Mouse (Mus musculus) liver, embryonic 16.5 days (tissue): Measurements from ENCODE around the gene Gm11541. TPM values are rescaled to one million over a fixed set of nuclear protein-coding genes. Genes with fewer than 3 reads are reported as not detected.
"Not testable (repeated sequence)": the region's sequence is repeated elsewhere in the genome, so short reads cannot be mapped to it uniquely, and the experiment has no call there.

Experiments
- ATAC-seq: fragments of 200-750 bp; cut with Nextera tagmentation; 2 replicates; pipeline ENCODE4 v1.8.0; 2017; ENCODE audit warnings: low read depth, mild to moderate bottlenecking, moderate number of reproducible peaks, moderate library complexity
- H3K27ac ChIP-seq: fragments of 300-500 bp; sonication (generic); 2 replicates; pipeline ENCODE4 v1.5.1; 2014; ENCODE audit warnings: mild to moderate bottlenecking, low read length
- H3K27me3 ChIP-seq: fragments of 300-500 bp; sonication (generic); 2 replicates; pipeline ENCODE4 v1.6.1; 2014; ENCODE audit warnings: low read depth, low read length, mixed read lengths; ENCODE audit not compliant: control insufficient read depth, insufficient read depth
- H3K36me3 ChIP-seq: fragments of 300-500 bp; sonication (generic); 2 replicates; pipeline ENCODE4 v1.6.1; 2014; ENCODE audit warnings: mild to moderate bottlenecking; ENCODE audit not compliant: control insufficient read depth, insufficient read depth
- H3K4me1 ChIP-seq: fragments of 300-500 bp; sonication (generic); 2 replicates; pipeline ENCODE4 v1.6.1; 2014; ENCODE audit warnings: low read depth, low read length, mixed read lengths; ENCODE audit not compliant: control insufficient read depth
- H3K4me2 ChIP-seq: fragments of 300-500 bp; sonication (generic); 2 replicates; pipeline ENCODE4 v1.6.1; 2014; ENCODE audit warnings: low read depth, low read length, mixed read lengths
- H3K4me3 ChIP-seq: fragments of 300-500 bp; sonication (generic); 2 replicates; pipeline ENCODE4 v1.5.1; 2014; ENCODE audit warnings: low read depth, mild to moderate bottlenecking, low read length
- H3K9ac ChIP-seq: fragments of 300-500 bp; sonication (generic); 2 replicates; pipeline ENCODE4 v1.6.1; 2014; ENCODE audit warnings: low read depth, low read length
- H3K9me3 ChIP-seq: fragments of 300-500 bp; sonication (generic); replicated peaks from 2 replicates; pipeline ENCODE4 v1.6.1; 2016; ENCODE audit warnings: low read length; ENCODE audit not compliant: control insufficient read depth
- WGBS: fragments of 180-500 bp; shearing (Covaris S2); extraction: QIAGEN DNeasy Blood & Tissue Kit; methylation state at CpG from one replicate; pipeline ENCODE4 v1.1.7; 2014; ENCODE audit not compliant: insufficient replicate concordance; 5-methylcytosine and 5-hydroxymethylcytosine counted together
- polyA plus RNA-seq: library from polyadenylated mRNA; unstranded; fragments of >200 nt; fragmentation: Nextera tagmentation; extraction: Ambion mirVana; gene quantifications from 2 replicates; pipeline ENCODE4 v1.2.1, GENCODE M21; 2015

Gm11541 gene
- polyA plus RNA-seq, 1 experiment from 2014 or later, result not detected

DNA sequence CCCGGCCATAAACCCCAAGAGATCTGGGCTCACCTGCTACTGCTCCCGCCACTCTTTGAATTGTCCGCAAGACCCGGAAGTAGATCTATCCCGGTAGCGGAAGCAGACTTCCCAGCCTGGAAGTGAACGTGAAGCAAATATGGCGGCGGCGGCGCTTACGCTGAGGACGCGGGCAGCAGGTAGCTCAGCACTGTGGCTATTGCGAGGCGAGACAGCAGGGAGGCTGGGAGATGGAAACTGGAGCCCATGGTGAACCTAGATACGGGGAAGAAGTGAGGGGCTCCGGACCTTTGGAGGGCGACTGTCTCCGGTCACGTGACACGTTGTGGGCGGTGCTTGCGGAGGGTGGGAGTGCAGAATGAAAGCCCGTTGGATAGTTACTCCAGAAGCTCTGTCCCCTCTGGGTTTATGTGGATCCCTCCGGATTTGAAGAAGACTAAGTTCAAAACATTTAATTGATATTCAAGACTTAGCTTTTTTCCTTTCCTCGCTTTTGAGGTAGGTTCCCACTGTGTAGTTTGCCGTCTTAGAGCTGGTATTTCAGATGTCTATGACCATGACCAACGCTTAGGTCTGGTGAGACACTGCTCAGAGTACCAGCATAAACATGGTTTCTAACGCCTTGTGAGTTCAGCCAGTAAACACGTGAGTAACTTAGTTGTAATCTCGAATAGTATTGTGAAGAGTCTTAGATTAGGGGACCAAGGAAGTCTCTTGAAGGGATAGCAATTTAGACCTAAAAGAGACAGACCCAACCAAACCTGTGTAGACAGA is 50.4 kb downstream of the Gm11541 start, which contains the start of the genes Mrpl27 and Eme1:
Gene Mrpl27, plus strand, starts transcription at position 105 of the 774 bp plus-strand sequence.
Gene Eme1, minus strand, starts transcription at position 302 of the 774 bp plus-strand sequence.
- H3K9me3 ChIP-seq, result no peaks in the 10 kb centered on the region
- peak; percentile 90 for ATAC-seq
- under 1% methylated on average over 32 of the region's 32 CpGs for WGBS
- H3K4me3 ChIP-seq, result peak within 1 kb of the TSS; percentile 85
- peak within 1 kb of the TSS; percentile 87 for H3K4me2 ChIP-seq
- peak within 1 kb of the TSS; percentile 92 for H3K27ac ChIP-seq
- H3K4me1 ChIP-seq, result peaks cover 14% of the 10 kb centered on the region
- H3K9ac ChIP-seq, result peak within 1 kb of the TSS; percentile 79
- H3K36me3 ChIP-seq, result peaks cover 5% of the 10 kb centered on the region; the same call in 1 of the 2 replicates
- H3K27me3 ChIP-seq, result no peaks in the 10 kb centered on the region

DNA sequence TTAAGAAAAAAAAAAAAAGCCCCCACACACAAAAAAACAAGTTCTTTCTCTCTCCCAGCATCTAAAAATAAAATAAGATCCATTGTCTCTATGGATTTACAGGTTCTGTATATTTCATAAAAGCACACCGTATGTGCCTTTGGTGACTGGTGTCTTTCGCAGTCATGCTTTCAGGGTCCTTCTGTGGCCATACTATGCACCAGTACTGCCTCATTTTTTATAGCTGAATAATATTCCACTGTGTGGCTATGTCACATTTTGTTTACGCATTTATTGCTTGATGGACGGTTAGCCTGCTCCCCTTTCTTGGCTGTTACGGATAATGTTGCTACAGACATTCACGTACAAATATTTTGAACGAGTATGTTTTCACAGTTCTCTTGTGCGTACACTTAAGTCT is 51.3 kb downstream of the Gm11541 start:
- WGBS, result 32% methylated on average over 8 of the region's 8 CpGs
- peak overlapping the region; percentile 79 for H3K9ac ChIP-seq
- peaks cover 6% of the 10 kb centered on the region; the same call in 1 of the 2 replicates for H3K36me3 ChIP-seq
- H3K4me1 ChIP-seq, result peaks cover 14% of the 10 kb centered on the region
- H3K9me3 ChIP-seq, result no peaks in the 10 kb centered on the region
- ATAC-seq, result no peak
- peak overlapping the region; percentile 85 for H3K4me3 ChIP-seq
- H3K27me3 ChIP-seq, result no peaks in the 10 kb centered on the region
- H3K27ac ChIP-seq, result no peak overlapping the region
- peak overlapping the region; percentile 87 for H3K4me2 ChIP-seq

DNA sequence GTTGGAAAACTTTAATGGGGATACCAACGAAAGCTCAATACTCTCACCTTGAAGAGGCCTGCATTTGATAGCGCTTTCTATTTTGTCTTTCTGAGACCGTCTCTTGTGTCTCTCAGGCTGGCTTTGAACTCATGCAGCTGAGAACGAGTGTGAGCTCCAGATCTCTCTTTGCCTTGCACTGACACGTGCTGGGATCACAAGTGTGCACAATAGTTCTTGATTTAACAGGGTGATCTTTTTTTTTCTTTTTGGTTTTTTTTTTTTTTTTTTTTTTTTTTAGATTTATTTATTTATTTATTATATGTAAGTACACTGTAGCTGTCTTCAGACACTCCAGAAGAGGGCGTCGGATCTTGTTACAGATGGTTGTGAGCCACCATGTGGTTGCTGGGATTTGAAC is 53.1 kb downstream of the Gm11541 start:
- not testable (repeated sequence) for H3K4me2 ChIP-seq, H3K4me3 ChIP-seq, H3K27me3 ChIP-seq, H3K9ac ChIP-seq, ATAC-seq, H3K27ac ChIP-seq, H3K9me3 ChIP-seq
- 87% methylated on average over 5 of the region's 7 CpGs for WGBS
- Histone ChIP-seq H3K4me1 (peaks cover 14% of the 10 kb centered on the region), H3K36me3 (peaks cover 18% of the 10 kb centered on the region; the same call in 1 of the 2 replicates)

GRCm38 (mm10) chr11:94646457-94646856 is 57.8 kb downstream of the Gm11541 start:
- 91% methylated on average over 4 of the region's 4 CpGs for WGBS
- Histone ChIP-seq H3K27me3 (no peaks in the 10 kb centered on the region), H3K4me2 (no peak overlapping the region), H3K4me3 (no peak overlapping the region), H3K27ac (no peak overlapping the region), H3K9me3 (no peaks in the 10 kb centered on the region), H3K36me3 (peaks cover 42% of the 10 kb centered on the region), H3K4me1 (no peaks in the 10 kb centered on the region), H3K9ac (no peak overlapping the region)
- ATAC-seq, result no peak

Other genes starting within 250 kb of the Gm11541 start
- 1.9 TPM in 2 replicates for gene Cacna1g, start 230.3 kb downstream of the Gm11541 start, polyA plus RNA-seq
- gene Spata20, start 218.3 kb downstream of the Gm11541 start, polyA plus RNA-seq, result not detected in 2 replicates
- 0.08 TPM in 1 of 2 replicates, not detected in the other for gene Epn3, start 204.5 kb downstream of the Gm11541 start, polyA plus RNA-seq
- 0.30 TPM in 1 of 2 replicates, not detected in the other for gene Mycbpap, start 182.8 kb downstream of the Gm11541 start, polyA plus RNA-seq
- gene Rsad1, start 155.2 kb downstream of the Gm11541 start, polyA plus RNA-seq, result 1.0 and 1.3 TPM in 2 replicates
- 0.05 and 0.08 TPM in 2 replicates for gene Chad, start 139.5 kb downstream of the Gm11541 start, polyA plus RNA-seq
- gene Acsf2, start 102.6 kb downstream of the Gm11541 start, polyA plus RNA-seq, result 1.4 and 1.5 TPM in 2 replicates
- gene Lrrc59, start 74.7 kb downstream of the Gm11541 start, polyA plus RNA-seq, result 78.4 and 82.0 TPM in 2 replicates
- gene Mrpl27, start 50.7 kb downstream of the Gm11541 start, polyA plus RNA-seq, result 55.7 and 56.6 TPM in 2 replicates
- gene Eme1, start 50.5 kb downstream of the Gm11541 start, polyA plus RNA-seq, result 10.4 and 11.6 TPM in 2 replicates
- 1.9 and 2.6 TPM in 2 replicates for gene Xylt2, start 27.0 kb downstream of the Gm11541 start, polyA plus RNA-seq
- gene Cdc34b, start 37.3 kb upstream of the Gm11541 start, polyA plus RNA-seq, result not detected in 2 replicates
- not detected in 2 replicates for gene Tmem92, start 78.2 kb upstream of the Gm11541 start, polyA plus RNA-seq
- gene Col1a1, start 231.7 kb upstream of the Gm11541 start, polyA plus RNA-seq, result 65.0 and 89.1 TPM in 2 replicates